Mouse (Mus musculus) neural tube, embryonic 11.5 days (tissue): Measurements from ENCODE around the gene Mrpl40. TPM values are rescaled to one million over a fixed set of nuclear protein-coding genes. Genes with fewer than 3 reads are reported as not detected.

ENCODE experiments used
- ATAC-seq: fragments of 200-750 bp; cut with Nextera tagmentation; 2 replicates; pipeline ENCODE4 v1.8.0; 2017; ENCODE audit warnings: moderate number of reproducible peaks, mild to moderate bottlenecking, moderate TSS enrichment, moderate library complexity; ENCODE audit not compliant: insufficient read depth, low FRiP score, low TSS enrichment
- DNase-seq: peaks from one replicate; pipeline ENCODE4 v3.0.0-alpha.2; 2015; ENCODE audit warnings: low spot score
- H3K27ac ChIP-seq: fragments of 300-500 bp; sonication (generic); 2 replicates; pipeline ENCODE4 v1.5.1; 2014; ENCODE audit warnings: low read depth, mild to moderate bottlenecking, low read length
- H3K27me3 ChIP-seq: fragments of 300-500 bp; sonication (generic); 2 replicates; pipeline ENCODE4 v1.6.1; 2014; ENCODE audit warnings: mild to moderate bottlenecking, low read length, mixed read lengths; ENCODE audit not compliant: control insufficient read depth, insufficient read depth
- H3K36me3 ChIP-seq: fragments of 300-500 bp; sonication (generic); 2 replicates; pipeline ENCODE4 v1.6.1; 2014; ENCODE audit warnings: mild to moderate bottlenecking, low read length, moderate library complexity, mixed read lengths; ENCODE audit not compliant: control insufficient read depth, insufficient read depth
- H3K4me1 ChIP-seq: fragments of 300-500 bp; sonication (generic); 2 replicates; pipeline ENCODE4 v1.6.1; 2014; ENCODE audit warnings: low read length, mixed read lengths; ENCODE audit not compliant: control insufficient read depth, insufficient read depth
- H3K4me2 ChIP-seq: fragments of 300-500 bp; sonication (generic); 2 replicates; pipeline ENCODE4 v1.6.1; 2014; ENCODE audit warnings: low read depth, mild to moderate bottlenecking, moderate library complexity
- H3K4me3 ChIP-seq: fragments of 300-500 bp; sonication (generic); 2 replicates; pipeline ENCODE4 v1.5.1; 2014; ENCODE audit warnings: low read depth, low read length
- H3K9ac ChIP-seq: fragments of 300-500 bp; sonication (generic); 2 replicates; pipeline ENCODE4 v1.6.1; 2014; ENCODE audit warnings: mild to moderate bottlenecking, low read length
- H3K9me3 ChIP-seq: fragments of 300-500 bp; sonication (generic); 2 replicates; pipeline ENCODE4 v1.6.1; 2016; ENCODE audit warnings: low read length; ENCODE audit not compliant: control insufficient read depth
- WGBS: fragments of 180-500 bp; shearing (Covaris S2); extraction: QIAGEN DNeasy Blood & Tissue Kit; methylation state at CpG from one replicate; pipeline ENCODE4 v1.1.7; 2014; 5-methylcytosine and 5-hydroxymethylcytosine counted together
- polyA plus RNA-seq: library from polyadenylated mRNA; unstranded; fragments of >200 nt; fragmentation: Nextera tagmentation; extraction: Ambion mirVana; gene quantifications from 2 replicates; pipeline ENCODE4 v1.2.1, GENCODE M21; 2014

The Mrpl40 gene
- 86.3 and 91.1 TPM in 2 replicates for polyA plus RNA-seq

DNA sequence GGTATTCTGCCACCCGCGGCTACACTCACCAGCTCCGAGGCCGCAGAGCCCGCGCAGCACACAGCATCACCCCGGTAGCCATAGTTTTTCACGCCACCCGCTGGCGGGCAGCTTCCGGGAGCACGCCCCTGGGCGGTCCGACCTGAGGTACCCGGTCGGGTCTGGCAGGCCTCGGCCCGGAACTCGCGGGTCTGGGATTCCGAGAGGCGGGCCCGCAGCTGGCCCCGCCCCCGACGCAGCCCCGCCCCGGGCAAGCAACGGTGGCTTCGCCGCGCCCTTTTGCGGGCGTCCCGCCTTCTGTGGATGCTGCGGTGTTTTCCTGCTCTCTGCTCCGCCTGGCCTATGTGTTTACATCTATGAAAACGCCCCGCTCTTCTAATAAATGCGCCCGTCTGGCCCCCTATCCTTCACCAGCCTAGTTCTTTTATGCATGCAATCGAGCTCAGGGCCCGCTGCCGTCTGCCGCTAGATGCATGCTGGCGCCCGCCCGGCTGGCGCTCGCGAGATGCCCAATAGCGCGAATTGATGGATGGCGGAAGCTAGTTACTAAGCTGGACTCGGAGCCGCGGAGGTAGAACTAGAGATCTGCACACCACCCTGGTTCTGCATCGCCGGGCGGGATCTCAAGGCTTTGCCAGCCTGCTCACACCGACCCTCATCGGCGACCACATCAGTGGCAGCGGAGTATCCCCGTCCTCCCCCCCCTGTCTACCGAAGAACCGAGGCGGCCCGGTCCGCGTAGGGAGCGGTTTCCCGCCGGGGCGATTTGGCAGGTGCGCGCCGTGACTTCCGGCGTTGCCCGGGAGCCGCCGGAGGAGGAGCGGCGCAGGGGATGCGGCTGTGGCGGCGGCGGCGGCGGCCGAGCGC is at the start of gene Mrpl40, which contains the start of gene Hira:
Gene Mrpl40 (minus strand): TSS at position 421 of the 867 bp plus-strand sequence.
Gene Hira (plus strand): TSS at position 596 of the 867 bp plus-strand sequence.
- H3K36me3 ChIP-seq = peaks cover 5% of the 10 kb centered on the region
- WGBS = under 1% methylated on average over 84 of the region's 93 CpGs

DNA sequence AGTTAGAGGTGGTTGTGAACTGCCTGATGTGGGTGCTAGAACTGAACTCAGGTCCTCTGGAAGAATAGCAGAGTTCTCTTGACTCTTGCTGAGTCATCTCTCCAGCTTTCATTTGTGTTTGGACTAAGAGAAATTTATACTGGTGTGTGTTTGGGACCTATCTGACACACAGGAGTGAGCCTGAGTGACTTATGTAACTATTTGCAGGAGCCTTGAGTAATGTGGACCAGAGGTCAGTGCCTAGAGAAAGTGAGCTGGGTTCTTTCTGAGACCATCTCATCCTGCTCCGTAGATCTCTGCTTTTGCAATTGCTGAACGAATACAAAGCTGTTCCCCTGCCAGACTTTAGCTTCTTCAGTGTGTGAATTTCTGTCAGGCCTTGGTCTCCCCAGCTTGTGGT is 45.1 kb upstream of the Mrpl40 start:
- Histone ChIP-seq H3K4me3 (no peak overlapping the region), H3K27me3 (no peaks in the 10 kb centered on the region), H3K4me2 (no peak overlapping the region), H3K9ac (no peak overlapping the region), H3K4me1 (no peaks in the 10 kb centered on the region), H3K27ac (no peak overlapping the region), H3K36me3 (peaks cover 8% of the 10 kb centered on the region), H3K9me3 (no peaks in the 10 kb centered on the region)
- 98% methylated on average over 2 of the region's 2 CpGs for WGBS
- no peak for ATAC-seq
- DNase-seq = no peak

More for the DNA sequence above, at the start of gene Mrpl40, which contains the start of gene Hira:
- H3K27ac ChIP-seq = peak within 1 kb of the TSS; percentile 72
- DNase-seq (peak; percentile 94), ATAC-seq (peak; percentile 94)
- 0 out of 2 replicates have a peak, but pooled peaks cover 2% of the 10 kb centered on the region for H3K4me1 ChIP-seq
- peak within 1 kb of the TSS; percentile 95 for H3K4me3 ChIP-seq
- H3K4me2 ChIP-seq = peak within 1 kb of the TSS; percentile 55
- H3K27me3 ChIP-seq = no peaks in the 10 kb centered on the region
- H3K9me3 ChIP-seq = no peaks in the 10 kb centered on the region
- H3K9ac ChIP-seq = peak within 1 kb of the TSS; percentile 90

DNA sequence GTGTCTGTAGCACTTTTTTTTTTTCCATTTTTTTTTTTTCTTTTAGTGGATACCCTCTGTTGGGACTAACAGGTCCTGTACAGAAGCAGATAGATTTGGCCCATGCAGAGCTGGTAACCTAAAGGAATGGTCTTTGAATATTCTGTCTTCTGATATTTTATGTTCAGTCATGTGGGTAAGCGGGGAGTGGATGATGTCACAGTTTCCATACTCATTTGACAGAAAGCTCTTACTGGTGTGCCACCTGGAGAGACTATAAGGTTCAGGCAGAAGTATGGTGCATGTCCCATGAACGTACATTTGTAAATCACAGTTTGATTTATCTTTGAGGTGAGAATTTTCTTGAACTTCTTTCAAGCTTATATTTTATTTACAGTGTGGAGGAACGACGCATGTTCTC is 39.4 kb upstream of the Mrpl40 start:
- H3K9ac ChIP-seq = no peak overlapping the region
- no peak overlapping the region for H3K4me3 ChIP-seq
- no peak for ATAC-seq
- no peaks in the 10 kb centered on the region for H3K9me3 ChIP-seq
- no peaks in the 10 kb centered on the region for H3K4me1 ChIP-seq
- 94% methylated on average over 4 of the region's 4 CpGs for WGBS
- no peak overlapping the region for H3K4me2 ChIP-seq
- no peak for DNase-seq
- H3K27me3 ChIP-seq = no peaks in the 10 kb centered on the region
- H3K27ac ChIP-seq = no peak overlapping the region
- peaks cover 5% of the 10 kb centered on the region for H3K36me3 ChIP-seq

GRCm38 (mm10) chr16:18905648-18906047 is 29.0 kb upstream of the Mrpl40 start:
- Histone ChIP-seq H3K36me3 (peaks cover 5% of the 10 kb centered on the region), H3K4me2 (no peak overlapping the region), H3K9ac (no peak overlapping the region), H3K4me1 (no peaks in the 10 kb centered on the region), H3K27ac (no peak overlapping the region), H3K27me3 (no peaks in the 10 kb centered on the region), H3K9me3 (no peaks in the 10 kb centered on the region), H3K4me3 (no peak overlapping the region)
- no peak for ATAC-seq
- no peak for DNase-seq
- WGBS = 90% methylated on average over 1 of the region's 1 CpGs

- DNase-seq = peak; percentile 24
These were observed 19.8 kb upstream of the Mrpl40 start for GRCm38 (mm10) chr16:18896429-18896828.

GRCm38 (mm10) chr16:18895249-18895648 is 18.6 kb upstream of the Mrpl40 start:
- no peak overlapping the region for H3K4me3 ChIP-seq
- no peaks in the 10 kb centered on the region for H3K4me1 ChIP-seq
- H3K27ac ChIP-seq = no peak overlapping the region
- DNase-seq = no peak
- 82% methylated on average over 3 of the region's 3 CpGs for WGBS
- no peak overlapping the region for H3K9ac ChIP-seq
- H3K36me3 ChIP-seq = peaks cover 3% of the 10 kb centered on the region
- no peak for ATAC-seq
- no peaks in the 10 kb centered on the region for H3K27me3 ChIP-seq
- no peak overlapping the region for H3K4me2 ChIP-seq
- H3K9me3 ChIP-seq = no peaks in the 10 kb centered on the region

More at GRCm38 (mm10) chr16:18896429-18896828, 19.8 kb upstream of the Mrpl40 start:
- peaks cover 3% of the 10 kb centered on the region for H3K36me3 ChIP-seq
- 74% methylated on average over 10 of the region's 10 CpGs for WGBS
- H3K4me1 ChIP-seq = no peaks in the 10 kb centered on the region
- H3K9ac ChIP-seq = no peak overlapping the region
- H3K27me3 ChIP-seq = no peaks in the 10 kb centered on the region
- no peaks in the 10 kb centered on the region for H3K9me3 ChIP-seq
- no peak overlapping the region for H3K4me3 ChIP-seq
- ATAC-seq = no peak
- no peak overlapping the region for H3K27ac ChIP-seq
- H3K4me2 ChIP-seq = no peak overlapping the region

DNA sequence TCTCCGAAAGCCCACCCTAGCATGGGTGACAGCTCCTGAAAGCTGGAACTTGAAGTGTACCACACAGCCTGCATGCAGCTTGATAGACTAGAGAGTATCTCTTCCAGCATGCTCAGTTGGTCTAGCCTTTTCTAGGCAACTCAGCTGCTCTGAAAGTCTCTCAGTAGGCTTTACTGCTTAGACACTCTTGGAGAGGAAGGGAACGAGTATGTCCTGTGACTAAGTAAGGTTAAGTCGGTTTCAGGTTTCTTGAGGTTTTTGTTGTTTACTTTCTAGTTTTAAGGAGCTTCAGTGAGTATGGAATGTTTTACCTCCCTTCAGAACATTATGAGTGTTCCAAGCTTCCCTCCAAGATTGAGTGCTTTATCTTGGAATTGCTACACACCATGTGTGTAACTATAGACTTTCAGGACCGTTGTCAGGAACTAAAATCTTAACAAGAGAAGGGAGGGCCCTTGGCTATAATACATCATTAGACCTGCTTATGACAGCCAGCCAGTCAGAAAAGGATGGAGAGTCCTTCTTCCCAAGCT is 17.2 kb upstream of the Mrpl40 start:
- DNase-seq (no peak), ATAC-seq (no peak)
- no peaks in the 10 kb centered on the region for H3K4me1 ChIP-seq
- no peak overlapping the region for H3K9ac ChIP-seq
- H3K27me3 ChIP-seq = no peaks in the 10 kb centered on the region
- no peak overlapping the region for H3K4me3 ChIP-seq
- no peaks in the 10 kb centered on the region for H3K9me3 ChIP-seq
- no peak overlapping the region for H3K27ac ChIP-seq
- no peak overlapping the region for H3K4me2 ChIP-seq
- 86% methylated on average over 4 of the region's 4 CpGs for WGBS
- H3K36me3 ChIP-seq = peaks cover 3% of the 10 kb centered on the region

DNA sequence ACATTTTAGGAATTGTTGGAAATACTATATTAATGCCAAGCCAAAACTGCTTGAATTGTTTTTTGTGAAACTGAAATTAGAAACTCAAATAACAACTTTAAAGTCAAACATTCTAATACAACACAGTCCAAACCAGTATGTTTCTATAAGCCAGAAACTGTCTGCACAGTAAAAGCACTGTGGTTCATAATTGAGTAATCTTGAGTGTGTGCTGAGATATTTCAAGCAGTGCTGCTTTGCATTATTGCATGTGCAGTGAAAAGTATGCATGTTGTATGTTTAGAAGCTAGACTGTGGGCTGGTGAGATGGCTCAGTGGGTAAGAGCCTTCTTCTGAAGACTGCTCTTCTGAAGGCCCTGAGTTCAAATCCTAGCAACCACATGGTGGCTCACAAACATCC is 7.4 kb upstream of the Mrpl40 start:
- Histone ChIP-seq H3K9me3 (no peaks in the 10 kb centered on the region), H3K4me1 (0 out of 2 replicates have a peak, but pooled peaks cover 2% of the 10 kb centered on the region), H3K4me3 (no peak overlapping the region), H3K4me2 (no peak overlapping the region), H3K9ac (no peak overlapping the region), H3K27me3 (no peaks in the 10 kb centered on the region), H3K36me3 (no peaks in the 10 kb centered on the region), H3K27ac (no peak overlapping the region)
- DNase-seq = no peak
- ATAC-seq = no peak
